Comparison of ENCODE assay signal across 7 mouse cellular contexts in the genomic region with DNA sequence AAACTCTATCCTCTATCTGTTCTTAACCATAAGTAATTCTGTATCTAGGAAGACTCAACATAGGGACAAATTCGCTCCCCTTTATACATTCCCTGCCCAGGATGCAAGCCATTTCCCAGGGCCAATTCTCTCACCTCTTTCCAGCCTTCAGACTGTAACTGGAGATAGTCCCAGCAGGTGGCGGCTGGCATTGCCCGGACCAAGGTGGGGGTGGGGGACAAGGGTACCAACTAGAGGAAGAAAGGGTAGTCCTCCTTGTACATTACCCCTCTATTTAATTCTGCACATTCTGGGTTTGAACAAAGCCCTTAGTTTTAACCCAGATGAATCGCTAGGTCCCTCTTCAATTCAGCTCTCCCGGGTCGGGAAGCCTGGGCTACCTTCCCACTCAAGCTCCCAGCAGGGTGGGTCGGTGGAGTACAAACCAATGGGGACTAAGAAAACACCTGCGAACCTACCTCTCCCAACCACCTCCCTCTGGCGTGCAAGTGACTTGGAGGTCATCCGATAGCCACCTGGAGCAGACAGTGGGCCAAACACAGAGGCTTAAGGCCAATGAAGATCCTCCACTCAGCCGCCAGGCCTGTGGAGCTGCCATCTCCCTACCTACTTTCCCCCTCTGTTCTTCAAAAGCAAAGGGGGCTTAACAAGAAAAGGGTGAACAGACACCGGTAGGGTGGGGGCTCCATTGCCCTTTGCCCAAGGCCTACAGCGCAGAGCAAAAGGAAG. TPM values are rescaled to one million over a fixed set of nuclear protein-coding genes. Genes with fewer than 3 reads are reported as not detected.
DNase-seq lines count a peak whose midpoint lies in the region; ATAC-seq and TF ChIP-seq lines count a peak whose summit lies in the region.

No protein-coding gene starts in this region.

- peaks cover 32% of the 10 kb centered on the region for H3K36me3 ChIP-seq in thymus, adult 2 months (ENCODE audit: control insufficient read depth, insufficient read depth, low read length)
- H3K36me3 ChIP-seq in hindbrain, embryonic 12.5 days, result peaks cover 34% of the 10 kb centered on the region
- H3K36me3 ChIP-seq in liver, embryonic 16.5 days (ENCODE audit: control insufficient read depth, insufficient read depth), result peaks cover 23% of the 10 kb centered on the region

- no peak for ATAC-seq in hindbrain, embryonic 12.5 days (ENCODE audit: low FRiP score)
- ATAC-seq in liver, embryonic 16.5 days (ENCODE audit: low read depth), result no peak
- ATAC-seq in monocyte, adult 5-6 weeks (replicated peaks; ENCODE audit: insufficient number of reproducible peaks, low FRiP score, low TSS enrichment, poor library complexity, severe bottlenecking), result no peak

- peak overlapping the region; percentile 74 for H3K4me3 ChIP-seq in thymus, adult 2 months (ENCODE audit: control insufficient read depth, insufficient read depth, low read length)
- H3K4me3 ChIP-seq in hindbrain, embryonic 12.5 days, result peak overlapping the region; percentile 77
- peak overlapping the region; percentile 83 for H3K4me3 ChIP-seq in liver, embryonic 16.5 days (ENCODE audit: low read depth, low read length)

- H3K9me3 ChIP-seq in hindbrain, embryonic 12.5 days (replicated peaks), result no peaks in the 10 kb centered on the region
- H3K9me3 ChIP-seq in liver, embryonic 16.5 days (replicated peaks; ENCODE audit: control insufficient read depth, low read length), result no peaks in the 10 kb centered on the region

- H3K4me2 ChIP-seq in hindbrain, embryonic 12.5 days (replicated peaks), result peak overlapping the region; percentile 94
- H3K4me2 ChIP-seq in liver, embryonic 16.5 days (ENCODE audit: low read depth, low read length), result peak overlapping the region; percentile 91

- TF ChIP-seq CTCF in thymus, adult 2 months (IDR thresholded peaks at IDR 0.05; ENCODE audit: borderline replicate concordance, control insufficient read depth, extremely low read depth, insufficient read depth, low read length, poor library complexity), result no peak

- H3K27me3 ChIP-seq in thymus, adult 2 months (ENCODE audit: control insufficient read depth, insufficient read depth, low read length), result no peaks in the 10 kb centered on the region
- no peaks in the 10 kb centered on the region for H3K27me3 ChIP-seq in hindbrain, embryonic 12.5 days
- no peaks in the 10 kb centered on the region for H3K27me3 ChIP-seq in liver, embryonic 16.5 days (ENCODE audit: control insufficient read depth, insufficient read depth, low read depth, low read length)

- peak overlapping the region; percentile 82 for H3K9ac ChIP-seq in hindbrain, embryonic 12.5 days
- peak overlapping the region; percentile 85 for H3K9ac ChIP-seq in liver, embryonic 16.5 days (ENCODE audit: low read depth, low read length)

- peak; percentile 18 for DNase-seq in thymus, adult 2 months
- DNase-seq in thymus, postnatal 36 days, result no peak
- DNase-seq in cerebellum, postnatal 14 days, result peak; percentile 79 to 88
- no peak for DNase-seq in urinary bladder, postnatal 36 days (ENCODE audit: low spot score in 2 of 2)

- H3K27ac ChIP-seq in thymus, adult 2 months (ENCODE audit: control insufficient read depth, insufficient read depth, low read length), result no peak overlapping the region
- H3K27ac ChIP-seq in hindbrain, embryonic 12.5 days, result no peak overlapping the region
- peak overlapping the region; percentile 87 for H3K27ac ChIP-seq in liver, embryonic 16.5 days (ENCODE audit: low read length)

- WGBS in thymus, adult 2 months, result 44% methylated on average over 13 of the region's 13 CpGs
- WGBS in hindbrain, embryonic 12.5 days, result 15% methylated on average over 13 of the region's 13 CpGs
- WGBS in liver, embryonic 16.5 days (ENCODE audit: insufficient replicate concordance), result 25% methylated on average over 13 of the region's 13 CpGs

- peaks cover 13% of the 10 kb centered on the region for H3K4me1 ChIP-seq in thymus, adult 2 months (replicated peaks; ENCODE audit: control insufficient read depth, insufficient read depth, low read length)
- peaks cover 24% of the 10 kb centered on the region for H3K4me1 ChIP-seq in hindbrain, embryonic 12.5 days
- H3K4me1 ChIP-seq in liver, embryonic 16.5 days (ENCODE audit: control insufficient read depth, low read depth, low read length), result peaks cover 22% of the 10 kb centered on the region

- TF ChIP-seq POLR2A in thymus, adult 2 months (IDR thresholded peaks at IDR 0.05; ENCODE audit: control insufficient read depth, extremely low read depth, insufficient read depth, low read length, poor library complexity), result no peak

RNA-seq across cellular contexts. Expression of a gene that starts 1.4 kb away (rescaled TPM):
- polyA plus RNA-seq in thymus, adult 2 months (2012; rRNA removed), result 57.1 and 61.2 TPM in 2 replicates
- polyA plus RNA-seq in hindbrain, embryonic 12.5 days (2016; fragmentation: Nextera tagmentation; extraction: Ambion mirVana), result 31.8 and 32.8 TPM in 2 replicates
- 6.2 and 6.8 TPM in 2 replicates for polyA plus RNA-seq in liver, embryonic 16.5 days (2015; fragmentation: Nextera tagmentation; extraction: Ambion mirVana)
- total RNA-seq in monocyte, adult 5-6 weeks (2017), result 17.3 to 33.2 TPM (median 29.2 TPM) in 3 replicates

RNA-seq across cellular contexts. Expression of a gene that starts 28.6 kb away (rescaled TPM):
- polyA plus RNA-seq in thymus, adult 2 months (2012; rRNA removed), result 212 and 227 TPM in 2 replicates
- 263 and 276 TPM in 2 replicates for polyA plus RNA-seq in hindbrain, embryonic 12.5 days (2016; fragmentation: Nextera tagmentation; extraction: Ambion mirVana)
- polyA plus RNA-seq in liver, embryonic 16.5 days (2015; fragmentation: Nextera tagmentation; extraction: Ambion mirVana), result 146 and 154 TPM in 2 replicates
- 201 to 282 TPM (median 263 TPM) in 3 replicates for total RNA-seq in monocyte, adult 5-6 weeks (2017)

RNA-seq across cellular contexts. Expression of a gene that starts 39.3 kb away (rescaled TPM):
- polyA plus RNA-seq in thymus, adult 2 months (2012; rRNA removed), result 59.0 and 62.3 TPM in 2 replicates
- polyA plus RNA-seq in hindbrain, embryonic 12.5 days (2016; fragmentation: Nextera tagmentation; extraction: Ambion mirVana), result 24.8 and 26.9 TPM in 2 replicates
- 7.8 and 11.6 TPM in 2 replicates for polyA plus RNA-seq in liver, embryonic 16.5 days (2015; fragmentation: Nextera tagmentation; extraction: Ambion mirVana)
- 25.2 to 29.9 TPM (median 27.2 TPM) in 3 replicates for total RNA-seq in monocyte, adult 5-6 weeks (2017)

RNA-seq across cellular contexts. Expression of a gene that starts 60.0 kb away (rescaled TPM):
- polyA plus RNA-seq in thymus, adult 2 months (2012; rRNA removed), result 33.3 and 36.8 TPM in 2 replicates
- polyA plus RNA-seq in hindbrain, embryonic 12.5 days (2016; fragmentation: Nextera tagmentation; extraction: Ambion mirVana), result 9.1 and 9.2 TPM in 2 replicates
- polyA plus RNA-seq in liver, embryonic 16.5 days (2015; fragmentation: Nextera tagmentation; extraction: Ambion mirVana), result 1.2 TPM in 2 replicates
- 13.9 to 19.6 TPM (median 17.9 TPM) in 3 replicates for total RNA-seq in monocyte, adult 5-6 weeks (2017)

Comparison
In these comparisons a context has a peak if more than half of its experiments do, and no peak if none do; other contexts are left out.
1. DNase-seq: peak in thymus, adult 2 months (single experiment) and cerebellum, postnatal 14 days (2 of 2); none in thymus, postnatal 36 days (0 of 2) and urinary bladder, postnatal 36 days (0 of 2).
2. Peak in every context shown above with its lines, with median percentiles within 50 percentile points of each other: H3K4me3 ChIP-seq.